Mouse (Mus musculus): ENCODE results near the gene Cops7b.
A peak's percentile ranks its signal among the peaks of the same experiment; 100 is the strongest.

The Cops7b gene

DNA sequence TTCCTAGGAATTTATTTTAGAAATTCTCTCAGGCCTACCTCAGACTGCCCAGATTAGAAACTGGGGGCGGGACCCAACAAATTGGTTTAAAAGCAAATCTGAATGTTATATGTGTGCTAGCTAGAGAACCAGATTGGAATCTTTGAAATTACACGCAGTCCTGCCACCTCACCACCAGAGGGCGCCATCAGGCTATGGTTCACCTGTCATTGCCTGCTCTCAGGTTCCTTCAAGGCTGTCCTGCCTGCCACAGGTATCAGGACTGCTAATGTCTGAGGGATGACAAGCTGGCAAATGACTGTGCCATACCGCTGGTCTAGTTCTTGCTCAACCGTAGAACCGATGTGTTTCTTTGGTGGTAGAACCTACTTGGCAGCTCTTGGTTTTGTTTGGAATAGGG is 67.6 kb downstream of the Cops7b start:
- ATAC-seq (ENCODE audit: insufficient number of reproducible peaks, low FRiP score, low TSS enrichment), result peak; percentile 58; the same call in 1 of the 2 replicates

DNA sequence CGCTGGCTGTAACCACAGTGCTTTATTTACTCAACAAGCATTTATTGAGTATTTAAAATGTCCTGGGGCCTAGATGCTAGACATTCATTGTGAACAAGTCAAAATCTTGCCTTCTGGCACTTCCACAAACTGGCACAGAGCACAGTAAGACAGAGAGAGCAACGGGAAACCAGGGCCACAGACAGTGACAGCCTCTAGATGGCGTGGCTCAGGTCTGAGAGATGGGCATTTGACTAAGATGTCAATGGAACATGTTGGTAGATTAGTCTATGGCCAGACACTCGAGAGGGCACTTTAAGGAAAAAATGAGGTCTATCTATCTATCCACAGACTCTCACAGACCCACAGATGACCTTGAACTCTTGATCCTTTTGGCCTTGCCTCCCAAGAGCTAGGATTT is 70.0 kb downstream of the Cops7b start:
- ATAC-seq (ENCODE audit: insufficient number of reproducible peaks, low FRiP score, low TSS enrichment), result no peak

DNA sequence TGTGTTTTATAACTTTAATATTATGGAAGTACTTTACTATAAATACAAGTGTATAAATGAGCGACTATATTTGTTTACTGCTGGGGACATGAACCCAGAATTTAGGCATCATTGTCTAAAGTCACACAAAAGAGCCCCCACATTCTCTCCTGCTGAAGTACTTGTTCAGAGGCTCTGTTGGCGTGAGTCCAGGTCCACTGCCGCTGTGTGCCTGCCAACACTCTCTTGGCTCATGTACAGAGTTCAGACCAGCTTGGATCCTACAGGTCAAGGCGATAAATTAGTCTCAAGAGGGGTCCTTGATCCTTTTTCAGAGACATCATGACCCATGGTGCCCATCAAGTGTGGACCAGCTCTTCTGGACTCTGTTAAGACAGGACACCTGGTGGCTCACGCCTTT is 74.4 kb downstream of the Cops7b start:
- ATAC-seq (ENCODE audit: insufficient number of reproducible peaks, low FRiP score, low TSS enrichment), result no peak

All from cerebellum, adult (tissue).